Mouse (Mus musculus) embryo, embryonic 10 days (tissue): ENCODE results near the gene Zswim1.
"Not testable (repeated sequence)": the region's sequence is repeated elsewhere in the genome, so short reads cannot be mapped to it uniquely, and the experiment has no call there.

Source experiments
- DNase-seq: peaks from one replicate; pipeline ENCODE4 v3.0.0-alpha.2; 2015; ENCODE audit warnings: low spot score

Gene Zswim1

GRCm38 (mm10) chr2:164866741-164867551 lies 44.5 kb downstream of the Zswim1 start:
- no peak for DNase-seq

GRCm38 (mm10) chr2:164867566-164867965 lies 45.1 kb downstream of the Zswim1 start:
- no peak for DNase-seq

- no peak for DNase-seq
Measured at GRCm38 (mm10) chr2:164868491-164868890, 46.0 kb downstream of the Zswim1 start.

- no peak for DNase-seq
Measured at GRCm38 (mm10) chr2:164871602-164872303, 49.3 kb downstream of the Zswim1 start.

- DNase-seq, result no peak
Measured at GRCm38 (mm10) chr2:164873621-164874020, 51.1 kb downstream of the Zswim1 start.

- DNase-seq, result peak; percentile 35
Measured at GRCm38 (mm10) chr2:164874239-164874769, 51.8 kb downstream of the Zswim1 start.

- DNase-seq, result not testable (repeated sequence)
Measured at GRCm38 (mm10) chr2:164875648-164876047, 53.2 kb downstream of the Zswim1 start.
